Mouse (Mus musculus) MEL (cell line): ENCODE data around the gene Cdk5. TPM values are rescaled to one million over a fixed set of nuclear protein-coding genes. Genes with fewer than 3 reads are reported as not detected.

Experiments used
- DNase-seq: peaks from one replicate; pipeline ENCODE4 v3.0.0; 2011; ENCODE audit warnings: low read depth, low spot score
- H3K27ac ChIP-seq: 2 replicates; pipeline ENCODE4 v1.5.1; 2012; ENCODE audit warnings: low read depth, mild to moderate bottlenecking, control low read depth, low read length, moderate library complexity; ENCODE audit not compliant: control insufficient read depth
- H3K27me3 ChIP-seq, 2 experiments: fragments of 150-350 bp in 1 of 2; sonication (generic) in 1 of 2; 2 replicates each; pipeline ENCODE4 v1.6.1; 2012; ENCODE audit warnings: low read length in 2 of 2, mild to moderate bottlenecking in 2 of 2, improper control_type of control experiment in 1 of 2, moderate library complexity in 1 of 2; ENCODE audit not compliant: insufficient read depth in 2 of 2, control insufficient read depth in 1 of 2
- H3K36me3 ChIP-seq, 2 experiments: 2 replicates each; pipeline ENCODE4 v1.6.1; 2012 to 2014; ENCODE audit warnings: low read length in 2 of 2, improper control_type of control experiment in 1 of 2, inconsistent platforms in 1 of 2, mild to moderate bottlenecking in 1 of 2; ENCODE audit not compliant: insufficient read depth in 2 of 2, control insufficient read depth in 1 of 2
- H3K4me1 ChIP-seq, 2 experiments: fragments of 150-350 bp in 1 of 2; sonication (generic) in 1 of 2; 2 replicates each; pipeline ENCODE4 v1.6.1; 2012; ENCODE audit warnings: low read length in 2 of 2, improper control_type of control experiment in 1 of 2, mild to moderate bottlenecking in 1 of 2; ENCODE audit not compliant: insufficient read depth in 2 of 2, control insufficient read depth in 1 of 2
- H3K4me3 ChIP-seq, 2 experiments: fragments of 150-350 bp in 1 of 2; sonication (generic) in 1 of 2; 2 replicates each; pipeline ENCODE4 v1.5.1; 2012; ENCODE audit warnings: low read depth in 2 of 2, low read length in 2 of 2, mild to moderate bottlenecking in 2 of 2, moderate library complexity in 2 of 2, control low read depth in 1 of 2, improper control_type of control experiment in 1 of 2; ENCODE audit not compliant: control insufficient read depth in 1 of 2, insufficient read depth in 1 of 2
- H3K79me2 ChIP-seq: 2 replicates; pipeline ENCODE4 v1.6.1; 2012; ENCODE audit warnings: mild to moderate bottlenecking, low read length, moderate library complexity; ENCODE audit not compliant: control insufficient read depth, poor library complexity, insufficient read depth
- H3K9ac ChIP-seq: 2 replicates; pipeline ENCODE4 v1.6.1; 2012; ENCODE audit warnings: low read depth, mild to moderate bottlenecking, control low read depth, low read length, moderate library complexity; ENCODE audit not compliant: control insufficient read depth, poor library complexity, severe bottlenecking
- H3K9me3 ChIP-seq: fragments of 150-350 bp; sonication (generic); replicated peaks from 2 replicates; pipeline ENCODE4 v1.6.1; 2012; ENCODE audit warnings: mild to moderate bottlenecking, low read length, improper control_type of control experiment, moderate library complexity; ENCODE audit not compliant: insufficient read depth
- CHD1 ChIP-seq: IDR thresholded peaks from 2 replicates; pipeline ENCODE4 v1.6.1; 2012; ENCODE audit warnings: low read depth, mild to moderate bottlenecking, inconsistent platforms, low read length, improper control_type of control experiment
- E2F4 ChIP-seq: IDR thresholded peaks from 2 replicates; pipeline ENCODE4 v1.6.1; 2011; ENCODE audit warnings: low read depth, low read length, improper control_type of control experiment, borderline replicate concordance
- GATA1 ChIP-seq: IDR thresholded peaks from 2 replicates; pipeline ENCODE4 v1.6.1; 2011; ENCODE audit warnings: low read depth, low read length, improper control_type of control experiment
- HCFC1 ChIP-seq: IDR thresholded peaks from 2 replicates; pipeline ENCODE4 v1.6.1; 2012; ENCODE audit warnings: low read depth, mild to moderate bottlenecking, inconsistent platforms, low read length, improper control_type of control experiment, moderate library complexity
- JUND ChIP-seq: IDR thresholded peaks from 2 replicates; pipeline ENCODE4 v1.6.1; 2011; ENCODE audit warnings: low read depth, mild to moderate bottlenecking, improper control_type of control experiment, low read length
- KAT2A ChIP-seq: conservative IDR thresholded peaks from 2 replicates; pipeline ENCODE4 v1.6.1; 2012; ENCODE audit warnings: low read depth, low read length, improper control_type of control experiment, inconsistent platforms
- MEF2A ChIP-seq: IDR thresholded peaks from 2 replicates; pipeline ENCODE4 v1.6.1; 2014; ENCODE audit warnings: low read depth, mild to moderate bottlenecking, inconsistent platforms, low read length, improper control_type of control experiment; ENCODE audit not compliant: poor library complexity, insufficient replicate concordance, severe bottlenecking; ENCODE audit errors: extremely low read depth
- MXI1 ChIP-seq: IDR thresholded peaks from 2 replicates; pipeline ENCODE4 v1.6.1; 2011; ENCODE audit warnings: mild to moderate bottlenecking, low read depth, low read length, improper control_type of control experiment
- MYB ChIP-seq: IDR thresholded peaks from 2 replicates; pipeline ENCODE4 v1.6.1; 2011; ENCODE audit warnings: mild to moderate bottlenecking, low read depth, low read length, improper control_type of control experiment
- MYC ChIP-seq: IDR thresholded peaks from 2 replicates; pipeline ENCODE4 v1.6.1; 2011; ENCODE audit warnings: low read depth, mild to moderate bottlenecking, low read length, improper control_type of control experiment, moderate library complexity
- NELFE ChIP-seq: IDR thresholded peaks from 2 replicates; pipeline ENCODE4 v1.6.1; 2011; ENCODE audit warnings: low read depth, low read length, improper control_type of control experiment
- NRF1 ChIP-seq: IDR thresholded peaks from 2 replicates; pipeline ENCODE4 v1.6.1; 2014; ENCODE audit warnings: low read depth, mild to moderate bottlenecking, inconsistent platforms, low read length, improper control_type of control experiment, moderate library complexity; ENCODE audit not compliant: poor library complexity, insufficient read depth, severe bottlenecking
- POLR2A ChIP-seq, 2 experiments: IDR thresholded peaks; 2 replicates each; pipeline ENCODE4 v1.6.1; 2011 to 2012; ENCODE audit warnings: low read length in 2 of 2, mild to moderate bottlenecking in 2 of 2, control low read depth in 1 of 2, improper control_type of control experiment in 1 of 2, low read depth in 1 of 2, moderate library complexity in 1 of 2; ENCODE audit not compliant: control insufficient read depth in 1 of 2, insufficient read depth in 1 of 2, poor library complexity in 1 of 2
- POLR2AphosphoS2 ChIP-seq: IDR thresholded peaks from 2 replicates; pipeline ENCODE4 v1.6.1; 2011; ENCODE audit warnings: low read length, improper control_type of control experiment
- POLR2AphosphoS5 ChIP-seq: IDR thresholded peaks from 2 replicates; pipeline ENCODE4 v1.6.1; 2012; ENCODE audit warnings: low read depth, borderline replicate concordance, mild to moderate bottlenecking, inconsistent platforms, low read length, moderate library complexity, mixed read lengths
- RAD21 ChIP-seq: IDR thresholded peaks from 2 replicates; pipeline ENCODE4 v1.6.1; 2011; ENCODE audit warnings: mild to moderate bottlenecking, low read depth, low read length, improper control_type of control experiment
- RCOR1 ChIP-seq: IDR thresholded peaks from 2 replicates; pipeline ENCODE4 v1.6.1; 2012; ENCODE audit warnings: low read depth, mild to moderate bottlenecking, inconsistent platforms, low read length, improper control_type of control experiment
- TAL1 ChIP-seq: IDR thresholded peaks from 2 replicates; pipeline ENCODE4 v1.6.1; 2012; ENCODE audit warnings: mild to moderate bottlenecking, inconsistent platforms, low read length, moderate library complexity, mixed read lengths
- TCF12 ChIP-seq: IDR thresholded peaks from 2 replicates; pipeline ENCODE4 v1.6.1; 2014; ENCODE audit warnings: low read depth, mild to moderate bottlenecking, inconsistent platforms, low read length, improper control_type of control experiment, moderate library complexity
- USF1 ChIP-seq: IDR thresholded peaks from 2 replicates; pipeline ENCODE4 v1.6.1; 2014; ENCODE audit warnings: low read depth, mild to moderate bottlenecking, inconsistent platforms, low read length, improper control_type of control experiment, moderate library complexity
- ZC3H11A ChIP-seq: IDR thresholded peaks from 2 replicates; pipeline ENCODE4 v1.6.1; 2012; ENCODE audit warnings: low read depth, mild to moderate bottlenecking, inconsistent platforms, low read length, improper control_type of control experiment
- ZKSCAN1 ChIP-seq: IDR thresholded peaks from 2 replicates; pipeline ENCODE4 v1.6.1; 2012; ENCODE audit warnings: low read depth, mild to moderate bottlenecking, inconsistent platforms, low read length, improper control_type of control experiment, moderate library complexity
- ZMIZ1 ChIP-seq: IDR thresholded peaks from 2 replicates; pipeline ENCODE4 v1.6.1; 2012; ENCODE audit warnings: low read depth, mild to moderate bottlenecking, inconsistent platforms, low read length, improper control_type of control experiment, moderate library complexity
- ZNF384 ChIP-seq: IDR thresholded peaks from 2 replicates; pipeline ENCODE4 v1.6.1; 2012; ENCODE audit warnings: low read depth, mild to moderate bottlenecking, inconsistent platforms, low read length, improper control_type of control experiment
- polyA plus RNA-seq, 2 experiments: library from polyadenylated mRNA; stranded (reverse) in 1 of 2; unstranded in 1 of 2; fragments of >175 nt in 1 of 2; fragments of >200 nt in 1 of 2; gene quantifications; 2 replicates each; pipeline versions ENCODE4 v1.2.1 to v1.2.4; 2012; ENCODE audit warnings: low replicate concordance in 2 of 2, low read depth in 1 of 2; ENCODE audit not compliant: insufficient read length in 2 of 2, insufficient read depth in 1 of 2, missing spikeins in 1 of 2
- total RNA-seq: library from RNA; depleted of rRNA; stranded (reverse); fragments of 300-350 nt; gene quantifications from 2 replicates; pipeline ENCODE4 v1.2.3, GENCODE M21; 2012

The Cdk5 gene
- total and polyA plus RNA-seq, 3 experiments, result 24.8 to 82.6 TPM; not detected in 1

DNA sequence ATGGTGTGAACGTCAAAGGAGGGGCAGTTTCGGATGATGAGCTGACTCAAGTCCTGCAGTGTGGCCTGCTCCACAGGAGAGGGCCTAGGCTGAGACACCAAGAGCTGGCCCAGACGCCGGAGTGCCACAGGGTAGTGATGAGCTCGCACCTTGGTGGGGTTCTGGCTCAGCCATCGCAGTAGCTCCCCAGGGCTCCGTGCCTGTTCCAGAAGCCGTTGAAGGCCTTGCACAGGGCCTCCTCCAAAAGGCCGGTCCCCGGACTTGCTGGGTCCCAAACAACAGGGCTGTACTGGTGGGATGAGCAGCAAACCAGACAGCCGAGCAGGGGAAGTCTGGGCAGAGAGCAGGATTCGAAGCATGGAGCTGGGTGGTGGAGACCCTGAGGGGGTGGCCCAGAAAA, 20.6 kb upstream of the Cdk5 start:
- Histone ChIP-seq H3K79me2 (peaks cover 14% of the 10 kb centered on the region), H3K4me3 (peak overlapping the region; percentile 78 to 93), H3K9me3 (no peaks in the 10 kb centered on the region), H3K4me1 (peaks cover 6 to 13% of the 10 kb centered on the region in 2 experiments), H3K9ac (peak overlapping the region; percentile 94), H3K36me3 (peaks cover 0 to 17% of the 10 kb centered on the region in 2 experiments; a peak in 3 of 4 replicates), H3K27me3 (no peaks in the 10 kb centered on the region), H3K27ac (no peak overlapping the region)
- DNase-seq, result no peak
- TF ChIP-seq TCF12 (no peak), NRF1 (no peak), USF1 (no peak), POLR2AphosphoS2 (no peak), MYC (no peak), ZC3H11A (no peak), MEF2A (no peak), HCFC1 (no peak), TAL1 (no peak), NELFE (no peak), E2F4 (no peak), POLR2A (IDR thresholded peaks at IDR 0.05; ENCODE audit: control insufficient read depth in 1 of 2, insufficient read depth in 1 of 2, low read depth in 1 of 2, low read length in 2 of 2, poor library complexity in 1 of 2) (no peak; a peak in 1 of 4 replicates), RAD21 (no peak), POLR2AphosphoS5 (no peak), ZKSCAN1 (no peak), RCOR1 (no peak), ZMIZ1 (no peak), KAT2A (no peak), CHD1 (no peak), MXI1 (no peak)

DNA sequence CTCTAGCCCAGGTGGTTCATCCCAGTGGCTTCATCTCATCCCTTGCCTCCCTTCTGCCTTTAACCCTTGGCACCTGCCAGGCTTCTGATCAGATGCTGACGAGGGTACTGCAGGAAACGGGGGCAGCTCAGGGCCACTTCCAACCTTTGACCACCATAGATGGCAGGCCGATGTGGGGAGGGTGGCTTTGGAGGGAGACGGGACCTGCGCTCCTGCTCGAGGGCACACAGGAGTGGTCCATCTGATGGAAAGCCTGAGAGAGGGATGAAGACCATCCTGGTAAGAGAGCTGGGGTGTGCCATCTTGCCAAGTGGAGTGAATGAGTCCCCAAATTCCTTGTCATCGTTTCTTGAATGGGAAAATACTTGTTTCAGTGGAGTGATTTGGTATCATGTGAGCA, 19.9 kb upstream of the Cdk5 start:
- TF ChIP-seq MYB (no peak), POLR2A (IDR thresholded peaks at IDR 0.05; ENCODE audit: control insufficient read depth in 1 of 2, insufficient read depth in 1 of 2, low read depth in 1 of 2, low read length in 2 of 2, poor library complexity in 1 of 2) (0 out of 4 replicates have a peak, but pooled peaks of 1 of the 2 experiments have one; percentile 7), ZNF384 (no peak), RAD21 (no peak), JUND (no peak), GATA1 (no peak)
- TF ChIP-seq, all 39 proteins: peak for 1
- Histone ChIP-seq H3K4me3 (no peak overlapping the region), H3K79me2 (peaks cover 14% of the 10 kb centered on the region), H3K4me1 (peaks cover 6 to 13% of the 10 kb centered on the region in 2 experiments), H3K9me3 (no peaks in the 10 kb centered on the region), H3K36me3 (peaks cover 0 to 13% of the 10 kb centered on the region in 2 experiments; a peak in 3 of 4 replicates), H3K9ac (no peak overlapping the region), H3K27ac (no peak overlapping the region), H3K27me3 (no peaks in the 10 kb centered on the region)
- DNase-seq, result no peak
